Mouse (Mus musculus): Measurements from ENCODE around the gene Cldn12. TPM values are rescaled to one million over a fixed set of nuclear protein-coding genes. Genes with fewer than 3 reads are reported as not detected.

Gene Cldn12
- 21.4 and 24.6 TPM in 2 replicates for polyA plus RNA-seq (2014; fragmentation: Nextera tagmentation; extraction: Ambion mirVana)

DNA sequence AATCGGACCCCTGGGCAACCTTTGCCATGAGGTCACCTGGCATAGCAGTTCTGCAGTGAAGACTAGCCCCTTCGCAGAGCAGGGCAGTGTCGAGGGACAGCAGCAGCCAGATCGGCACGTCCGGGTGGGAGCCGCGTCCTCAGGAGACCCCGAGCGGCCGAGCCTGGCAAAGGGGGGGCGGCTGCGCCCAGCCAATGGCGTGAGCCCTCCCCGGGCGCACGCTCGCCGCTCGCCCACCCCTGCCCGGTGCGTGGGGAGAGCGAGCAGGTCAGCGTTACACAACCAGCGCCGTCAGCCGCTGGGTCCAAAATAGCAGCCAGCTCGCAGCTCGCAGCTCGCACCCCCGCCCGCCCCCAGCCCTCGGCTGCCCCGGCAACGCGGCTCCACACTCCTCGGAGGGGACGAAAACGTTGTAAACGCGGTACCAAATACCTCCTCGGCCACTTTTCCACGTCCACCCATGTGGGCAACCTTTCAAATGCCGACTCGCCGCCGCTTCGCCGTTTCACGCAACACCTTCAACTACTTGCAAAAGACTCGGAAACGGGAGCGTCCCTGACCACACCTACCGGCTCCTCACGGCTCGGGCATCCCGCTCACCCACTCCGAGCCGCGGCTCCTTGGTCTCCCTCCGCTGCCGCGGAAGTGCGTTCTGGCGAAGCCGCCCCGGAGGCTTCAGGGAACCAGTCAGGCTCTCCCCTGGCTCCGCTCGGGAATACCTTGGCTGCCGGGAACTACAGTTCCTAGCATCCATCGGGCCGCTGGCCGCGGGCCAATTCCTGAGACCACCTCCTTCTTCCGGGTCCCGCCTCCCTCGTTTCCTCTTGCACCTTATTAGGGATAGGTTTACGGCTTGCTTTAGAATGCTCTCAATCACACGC, at the start of gene Cldn12:
Gene Cldn12, minus strand, starts transcription at position 763 of the 881 bp plus-strand sequence.
- H3K4me2 ChIP-seq (replicated peaks; ENCODE audit: low read depth, low read length) = peak within 1 kb of the TSS; percentile 70
- peak within 1 kb of the TSS; percentile 62 for H3K9ac ChIP-seq (replicated peaks; ENCODE audit: low read depth, low read length)
- H3K36me3 ChIP-seq (ENCODE audit: control insufficient read depth, insufficient read depth, low read length) = no peaks in the 10 kb centered on the region; the same call in 1 of the 2 replicates
- no peaks in the 10 kb centered on the region for H3K4me1 ChIP-seq (ENCODE audit: control insufficient read depth, insufficient read depth, low read length)
- no peaks in the 10 kb centered on the region for H3K9me3 ChIP-seq (ENCODE audit: control insufficient read depth, low read depth, low read length)
- peak; percentile 95 for ATAC-seq (ENCODE audit: insufficient number of reproducible peaks, insufficient read depth, low FRiP score, low read depth)
- under 1% methylated on average over 75 of the region's 79 CpGs for WGBS
- peak within 1 kb of the TSS; percentile 88 for H3K27ac ChIP-seq (ENCODE audit: low read length)
- no peaks in the 10 kb centered on the region for H3K27me3 ChIP-seq (ENCODE audit: control insufficient read depth, insufficient read depth, low read length)
- peak within 1 kb of the TSS; percentile 85 for H3K4me3 ChIP-seq (ENCODE audit: low read depth, low read length)

DNA sequence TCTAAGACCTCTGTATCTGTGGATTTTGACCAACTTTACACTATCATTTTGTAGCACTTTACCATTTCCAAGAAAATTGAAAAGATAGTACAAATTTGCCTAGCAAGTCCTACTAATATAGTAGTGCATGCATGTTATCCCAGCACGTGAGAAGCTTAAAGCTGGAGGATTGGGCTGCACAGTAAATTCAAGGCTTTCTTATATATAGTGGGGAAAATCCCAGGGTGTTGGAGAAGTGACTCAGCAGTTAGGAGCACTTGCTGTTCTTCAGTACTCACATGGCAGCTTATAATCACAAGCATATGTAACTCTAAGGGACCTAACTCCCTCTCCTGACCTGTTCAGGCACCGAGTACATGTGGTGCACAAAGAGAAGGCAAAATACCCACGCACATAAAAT, 47.7 kb upstream of the Cldn12 start:
- no peak for ATAC-seq (ENCODE audit: insufficient number of reproducible peaks, insufficient read depth, low FRiP score, low read depth)
- Histone ChIP-seq H3K27ac (ENCODE audit: low read length) (no peak overlapping the region), H3K27me3 (ENCODE audit: control insufficient read depth, insufficient read depth, low read length) (no peaks in the 10 kb centered on the region), H3K4me3 (ENCODE audit: low read depth, low read length) (no peak overlapping the region), H3K9ac (replicated peaks; ENCODE audit: low read depth, low read length) (no peak overlapping the region), H3K9me3 (ENCODE audit: control insufficient read depth, low read depth, low read length) (no peaks in the 10 kb centered on the region), H3K36me3 (ENCODE audit: control insufficient read depth, insufficient read depth, low read length) (no peaks in the 10 kb centered on the region), H3K4me2 (replicated peaks; ENCODE audit: low read depth, low read length) (no peak overlapping the region), H3K4me1 (ENCODE audit: control insufficient read depth, insufficient read depth, low read length) (0 out of 2 replicates have a peak, but pooled peaks cover 4% of the 10 kb centered on the region)
- 72% methylated on average over 3 of the region's 3 CpGs for WGBS

DNA sequence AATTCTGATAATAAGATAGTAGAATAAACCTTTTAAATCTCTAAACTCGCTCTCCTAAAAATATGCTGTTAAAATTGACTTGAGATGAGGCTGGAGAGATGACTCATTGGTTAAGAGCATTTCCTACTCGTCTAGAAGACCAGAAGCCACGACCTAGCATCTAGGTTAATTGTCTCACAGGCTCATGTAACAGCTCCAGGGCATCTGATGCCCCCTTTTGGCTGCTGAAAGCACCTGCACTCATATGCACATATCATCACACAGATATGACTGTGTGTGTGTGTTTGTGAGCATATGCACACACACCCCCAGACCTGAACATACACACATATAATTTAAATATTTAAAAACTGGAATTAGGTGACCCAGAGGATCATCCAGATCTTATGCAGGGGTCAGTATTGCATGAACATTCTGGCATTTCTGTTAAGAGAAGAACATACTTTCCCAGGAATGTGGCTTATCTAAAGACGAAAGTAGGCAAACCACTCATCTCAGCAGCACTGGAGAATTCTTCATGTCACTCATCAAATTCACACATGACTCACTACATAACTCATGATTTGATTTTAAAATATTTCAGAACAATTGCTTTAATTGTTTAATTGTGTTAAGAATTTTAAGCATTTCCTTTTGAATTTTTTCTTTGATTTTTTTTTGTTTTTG, 46.4 kb upstream of the Cldn12 start:
- no peak overlapping the region for H3K9ac ChIP-seq (replicated peaks; ENCODE audit: low read depth, low read length)
- no peak overlapping the region for H3K27ac ChIP-seq (ENCODE audit: low read length)
- whole genome bisulfite sequencing = 70% methylated on average over 4 of the region's 4 CpGs
- no peaks in the 10 kb centered on the region for H3K27me3 ChIP-seq (ENCODE audit: control insufficient read depth, insufficient read depth, low read length)
- ATAC-seq (ENCODE audit: insufficient number of reproducible peaks, insufficient read depth, low FRiP score, low read depth) = no peak
- H3K36me3 ChIP-seq (ENCODE audit: control insufficient read depth, insufficient read depth, low read length) = no peaks in the 10 kb centered on the region
- H3K9me3 ChIP-seq (ENCODE audit: control insufficient read depth, low read depth, low read length) = no peaks in the 10 kb centered on the region
- 0 out of 2 replicates have a peak, but pooled peaks cover 4% of the 10 kb centered on the region for H3K4me1 ChIP-seq (ENCODE audit: control insufficient read depth, insufficient read depth, low read length)
- no peak overlapping the region for H3K4me2 ChIP-seq (replicated peaks; ENCODE audit: low read depth, low read length)
- no peak overlapping the region for H3K4me3 ChIP-seq (ENCODE audit: low read depth, low read length)

DNA sequence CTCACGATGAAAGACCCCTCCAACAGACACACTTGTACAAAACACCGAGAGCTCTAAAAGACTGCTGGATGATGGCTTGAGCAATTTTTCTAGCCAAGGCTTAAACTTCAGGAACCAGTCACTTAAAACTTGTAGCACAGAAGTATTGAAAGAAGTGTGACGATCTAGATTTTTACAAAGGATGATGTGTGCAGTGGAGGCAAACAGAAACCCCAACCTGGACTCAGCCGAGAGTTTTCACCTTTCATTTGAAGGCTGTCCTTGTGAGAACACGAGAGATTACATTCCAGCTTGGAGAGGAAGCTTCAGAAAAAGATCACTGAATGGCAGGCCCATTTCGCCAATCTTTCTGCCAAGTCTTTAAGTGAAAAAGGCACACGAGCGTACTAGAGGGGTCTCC, 45.0 kb upstream of the Cldn12 start:
- H3K4me3 ChIP-seq (ENCODE audit: low read depth, low read length) = peak overlapping the region; percentile 75
- H3K27ac ChIP-seq (ENCODE audit: low read length) = no peak overlapping the region; the same call in 1 of the 2 replicates
- peak overlapping the region; percentile 43 for H3K4me2 ChIP-seq (replicated peaks; ENCODE audit: low read depth, low read length)
- H3K9me3 ChIP-seq (ENCODE audit: control insufficient read depth, low read depth, low read length) = no peaks in the 10 kb centered on the region
- peak overlapping the region; percentile 61 for H3K9ac ChIP-seq (replicated peaks; ENCODE audit: low read depth, low read length)
- H3K4me1 ChIP-seq (ENCODE audit: control insufficient read depth, insufficient read depth, low read length) = 0 out of 2 replicates have a peak, but pooled peaks cover 4% of the 10 kb centered on the region
- H3K27me3 ChIP-seq (ENCODE audit: control insufficient read depth, insufficient read depth, low read length) = no peaks in the 10 kb centered on the region
- 38% methylated on average over 8 of the region's 8 CpGs for WGBS
- ATAC-seq (ENCODE audit: insufficient number of reproducible peaks, insufficient read depth, low FRiP score, low read depth) = no peak; the same call in 1 of the 2 replicates
- no peaks in the 10 kb centered on the region; the same call in 1 of the 2 replicates for H3K36me3 ChIP-seq (ENCODE audit: control insufficient read depth, insufficient read depth, low read length)

DNA sequence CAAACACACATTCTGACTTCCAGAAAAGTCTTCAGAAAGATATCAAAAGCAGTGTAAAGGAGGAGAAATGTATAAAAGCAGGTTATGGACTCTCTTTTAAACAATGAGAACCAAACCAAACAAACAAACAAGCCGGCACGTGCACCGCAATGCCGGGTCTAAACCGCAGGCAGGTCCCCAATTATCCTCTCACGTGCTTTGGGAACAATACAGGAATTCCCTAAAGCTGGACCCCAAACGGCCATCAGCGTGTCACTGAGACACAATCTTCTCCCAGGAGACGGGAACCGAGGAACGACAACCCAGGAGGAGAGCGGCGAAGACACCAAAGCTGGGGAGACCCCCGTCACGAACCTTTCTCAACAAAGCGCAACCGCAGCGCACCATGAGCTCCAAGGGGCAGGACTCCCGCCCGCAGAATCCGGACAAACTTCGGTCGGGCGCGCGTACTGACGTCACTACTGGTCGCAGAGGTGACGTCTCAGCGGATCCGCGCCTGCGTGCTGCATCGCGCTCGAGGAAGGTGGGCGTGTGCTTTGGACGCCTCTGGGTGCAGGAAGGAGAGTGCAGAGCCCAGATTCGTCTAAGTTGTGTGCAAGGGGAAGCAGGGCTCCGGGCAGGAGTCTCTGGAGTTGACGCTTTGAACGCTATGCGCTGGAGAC, 44.5 kb upstream of the Cldn12 start, which contains the start of gene Gtpbp10:
Gene Gtpbp10, minus strand, starts transcription at position 460 of the 662 bp plus-strand sequence.
- H3K27me3 ChIP-seq (ENCODE audit: control insufficient read depth, insufficient read depth, low read length) = no peaks in the 10 kb centered on the region
- peak within 1 kb of the TSS; percentile 57 for H3K4me2 ChIP-seq (replicated peaks; ENCODE audit: low read depth, low read length)
- peak within 1 kb of the TSS; percentile 59; the same call in 1 of the 2 replicates for H3K27ac ChIP-seq (ENCODE audit: low read length)
- under 1% methylated on average over 43 of the region's 43 CpGs for WGBS
- peak; percentile 100 for ATAC-seq (ENCODE audit: insufficient number of reproducible peaks, insufficient read depth, low FRiP score, low read depth)
- H3K9me3 ChIP-seq (ENCODE audit: control insufficient read depth, low read depth, low read length) = no peaks in the 10 kb centered on the region
- H3K9ac ChIP-seq (replicated peaks; ENCODE audit: low read depth, low read length) = peak within 1 kb of the TSS; percentile 61
- H3K36me3 ChIP-seq (ENCODE audit: control insufficient read depth, insufficient read depth, low read length) = peaks cover 5% of the 10 kb centered on the region; the same call in 1 of the 2 replicates
- peak within 1 kb of the TSS; percentile 75 for H3K4me3 ChIP-seq (ENCODE audit: low read depth, low read length)
- H3K4me1 ChIP-seq (ENCODE audit: control insufficient read depth, insufficient read depth, low read length) = 0 out of 2 replicates have a peak, but pooled peaks cover 4% of the 10 kb centered on the region

DNA sequence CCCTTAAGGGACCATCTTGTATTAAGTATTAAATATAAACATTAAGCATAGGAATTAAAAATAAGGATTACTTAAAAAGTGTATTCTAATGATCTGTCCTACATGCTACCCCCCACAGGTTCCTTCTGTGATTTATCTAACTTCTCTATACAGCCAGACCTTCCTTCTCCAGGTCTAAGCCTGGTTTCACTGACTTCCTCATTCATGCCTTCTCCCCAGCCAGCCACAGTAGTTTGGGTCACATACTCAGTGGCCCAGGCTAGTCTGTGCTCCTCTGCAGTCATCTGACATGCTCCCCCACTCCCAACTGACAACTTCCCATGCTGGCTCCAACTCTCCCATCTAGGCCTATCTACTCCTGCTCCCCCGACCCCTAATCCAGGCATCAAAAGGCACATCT, 36.4 kb upstream of the Cldn12 start:
- Histone ChIP-seq H3K4me3 (ENCODE audit: low read depth, low read length) (no peak overlapping the region), H3K9ac (replicated peaks; ENCODE audit: low read depth, low read length) (no peak overlapping the region), H3K36me3 (ENCODE audit: control insufficient read depth, insufficient read depth, low read length) (peaks cover 23% of the 10 kb centered on the region), H3K27ac (ENCODE audit: low read length) (no peak overlapping the region), H3K27me3 (ENCODE audit: control insufficient read depth, insufficient read depth, low read length) (no peaks in the 10 kb centered on the region), H3K4me1 (ENCODE audit: control insufficient read depth, insufficient read depth, low read length) (no peaks in the 10 kb centered on the region), H3K4me2 (replicated peaks; ENCODE audit: low read depth, low read length) (no peak overlapping the region), H3K9me3 (ENCODE audit: control insufficient read depth, low read depth, low read length) (no peaks in the 10 kb centered on the region)
- no peak for ATAC-seq (ENCODE audit: insufficient number of reproducible peaks, insufficient read depth, low FRiP score, low read depth)
- 86% methylated on average over 1 of the region's 1 CpGs for WGBS

DNA sequence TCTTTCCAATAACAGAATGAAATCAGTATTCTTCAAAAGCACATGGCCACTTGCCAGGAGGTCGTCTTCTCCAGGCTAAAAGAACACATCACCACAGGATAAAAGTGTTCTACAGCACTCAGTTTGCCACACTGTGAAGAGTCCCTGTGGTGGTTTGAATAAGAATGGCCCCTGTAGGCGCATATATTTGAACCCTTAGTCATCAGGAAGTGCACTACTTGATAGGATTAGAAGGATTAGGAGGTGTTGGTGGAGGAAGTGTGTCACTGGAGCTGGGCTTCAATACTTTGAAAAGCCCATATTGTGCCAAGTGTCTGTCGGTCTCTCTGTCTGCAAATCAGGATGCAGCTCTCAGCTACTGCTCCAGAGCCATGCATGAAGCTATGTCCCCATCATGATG, 25.6 kb upstream of the Cldn12 start:
- no peaks in the 10 kb centered on the region for H3K9me3 ChIP-seq (ENCODE audit: control insufficient read depth, low read depth, low read length)
- H3K27me3 ChIP-seq (ENCODE audit: control insufficient read depth, insufficient read depth, low read length) = no peaks in the 10 kb centered on the region
- H3K9ac ChIP-seq (replicated peaks; ENCODE audit: low read depth, low read length) = no peak overlapping the region
- ATAC-seq (ENCODE audit: insufficient number of reproducible peaks, insufficient read depth, low FRiP score, low read depth) = no peak
- H3K4me2 ChIP-seq (replicated peaks; ENCODE audit: low read depth, low read length) = no peak overlapping the region
- no peak overlapping the region for H3K27ac ChIP-seq (ENCODE audit: low read length)
- no peak overlapping the region for H3K4me3 ChIP-seq (ENCODE audit: low read depth, low read length)
- H3K36me3 ChIP-seq (ENCODE audit: control insufficient read depth, insufficient read depth, low read length) = peaks cover 31% of the 10 kb centered on the region
- WGBS = 69% methylated on average over 3 of the region's 3 CpGs
- H3K4me1 ChIP-seq (ENCODE audit: control insufficient read depth, insufficient read depth, low read length) = no peaks in the 10 kb centered on the region

DNA sequence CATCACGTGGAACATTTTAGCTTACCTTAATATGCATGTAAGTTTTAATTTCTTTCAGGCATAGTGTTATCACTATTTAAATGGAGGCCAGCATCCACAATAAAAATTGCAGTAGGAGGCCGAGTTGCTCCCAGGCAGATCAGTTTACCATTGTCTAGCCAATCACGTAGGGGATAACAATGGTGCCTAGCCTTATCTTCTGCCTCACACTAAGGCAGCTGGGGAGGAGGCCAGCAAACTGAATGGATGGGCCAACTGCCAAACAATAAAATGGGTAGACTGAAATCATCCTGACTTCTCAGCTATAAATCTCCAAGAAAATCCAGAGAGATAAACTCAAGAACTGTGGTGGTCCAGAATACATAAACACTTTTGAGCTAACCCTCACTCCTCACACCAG, 25.0 kb upstream of the Cldn12 start:
- ATAC-seq (ENCODE audit: insufficient number of reproducible peaks, insufficient read depth, low FRiP score, low read depth) = no peak
- H3K27me3 ChIP-seq (ENCODE audit: control insufficient read depth, insufficient read depth, low read length) = no peaks in the 10 kb centered on the region
- no peak overlapping the region for H3K9ac ChIP-seq (replicated peaks; ENCODE audit: low read depth, low read length)
- no peak overlapping the region for H3K27ac ChIP-seq (ENCODE audit: low read length)
- H3K4me2 ChIP-seq (replicated peaks; ENCODE audit: low read depth, low read length) = no peak overlapping the region
- H3K4me3 ChIP-seq (ENCODE audit: low read depth, low read length) = no peak overlapping the region
- H3K9me3 ChIP-seq (ENCODE audit: control insufficient read depth, low read depth, low read length) = no peaks in the 10 kb centered on the region
- peaks cover 31% of the 10 kb centered on the region for H3K36me3 ChIP-seq (ENCODE audit: control insufficient read depth, insufficient read depth, low read length)
- H3K4me1 ChIP-seq (ENCODE audit: control insufficient read depth, insufficient read depth, low read length) = no peaks in the 10 kb centered on the region
- WGBS = 72% methylated on average over 3 of the region's 3 CpGs
